Comparison of ENCODE assay signal across 12 mouse cellular contexts in genomic region chr12:112129300-112129856, GRCm38 (mm10). TPM values are rescaled to one million over a fixed set of nuclear protein-coding genes. Genes with fewer than 3 reads are reported as not detected.
DNase-seq lines count a peak whose midpoint lies in the region; ATAC-seq and TF ChIP-seq lines count a peak whose summit lies in the region.
"Had no signal": no experiment of that assay in that cellular context is flagged by ENCODE, and none has a peak within 500 bp of the region (broad histone marks: within the 10 kb centered on the region; RNA-seq: fewer than 3 reads in every experiment).

No protein-coding gene starts in this region.

- H3K4me2 ChIP-seq in forebrain, embryonic 12.5 days: no peak overlapping the region
- peak overlapping the region; percentile 92; the same call in 1 of the 2 replicates for H3K4me2 ChIP-seq in limb, embryonic 12.5 days
- peak overlapping the region; percentile 83; the same call in 1 of the 2 replicates for H3K4me2 ChIP-seq in limb, embryonic 14.5 days (replicated peaks; ENCODE audit: low read depth, low read length, severe bottlenecking)
- no peak overlapping the region for H3K4me2 ChIP-seq in midbrain, embryonic 15.5 days

- peaks cover 42% of the 10 kb centered on the region for H3K4me1 ChIP-seq in forebrain, embryonic 10.5 days
- peaks cover 23% of the 10 kb centered on the region for H3K4me1 ChIP-seq in forebrain, embryonic 12.5 days
- H3K4me1 ChIP-seq in limb, embryonic 12.5 days (replicated peaks): peaks cover 20% of the 10 kb centered on the region
- H3K4me1 ChIP-seq in limb, embryonic 10.5 days: peaks cover 22% of the 10 kb centered on the region
- peaks cover 7% of the 10 kb centered on the region; the same call in 1 of the 2 replicates for H3K4me1 ChIP-seq in brown adipose tissue, adult 24 weeks (ENCODE audit: control insufficient read depth, insufficient read depth, insufficient read length, low read length)
- H3K4me1 ChIP-seq in limb, embryonic 14.5 days (ENCODE audit: control insufficient read depth, insufficient read depth, low read length): no peaks in the 10 kb centered on the region; the same call in 1 of the 2 replicates
- H3K4me1 ChIP-seq in midbrain, embryonic 15.5 days: peaks cover 13% of the 10 kb centered on the region

- TF ChIP-seq POLR2A in limb, embryonic 14.5 days (IDR thresholded peaks at IDR 0.05; ENCODE audit: borderline replicate concordance, extremely low read depth, insufficient read depth, insufficient read length): no peak

- 61% methylated on average over 6 of the region's 6 CpGs for WGBS in forebrain, embryonic 10.5 days
- 70% methylated on average over 6 of the region's 6 CpGs for WGBS in forebrain, embryonic 12.5 days
- WGBS in limb, embryonic 12.5 days: 57% methylated on average over 6 of the region's 6 CpGs
- 62% methylated on average over 6 of the region's 6 CpGs for WGBS in limb, embryonic 10.5 days
- WGBS in limb, embryonic 14.5 days: 61% methylated on average over 6 of the region's 6 CpGs
- 68% methylated on average over 6 of the region's 6 CpGs for WGBS in midbrain, embryonic 15.5 days

- H3K9me3 ChIP-seq in forebrain, embryonic 10.5 days: no peaks in the 10 kb centered on the region
- no peaks in the 10 kb centered on the region for H3K9me3 ChIP-seq in forebrain, embryonic 12.5 days
- H3K9me3 ChIP-seq in limb, embryonic 12.5 days: no peaks in the 10 kb centered on the region
- H3K9me3 ChIP-seq in limb, embryonic 10.5 days (replicated peaks): no peaks in the 10 kb centered on the region
- no peaks in the 10 kb centered on the region for H3K9me3 ChIP-seq in limb, embryonic 14.5 days (ENCODE audit: control insufficient read depth, low read length)
- H3K9me3 ChIP-seq in midbrain, embryonic 15.5 days: no peaks in the 10 kb centered on the region

- DNase-seq in forebrain, embryonic 10.5 days (ENCODE audit: extremely low spot score, low spot score): no peak
- no peak for DNase-seq in limb, embryonic 10.5 days (ENCODE audit: low spot score)
- no peak for DNase-seq in limb, embryonic 14.5 days (ENCODE audit: low spot score)
- DNase-seq: cerebellum, adult 9-11 months had no signal

- no peaks in the 10 kb centered on the region for H3K36me3 ChIP-seq in forebrain, embryonic 10.5 days (replicated peaks)
- H3K36me3 ChIP-seq in forebrain, embryonic 12.5 days (replicated peaks): no peaks in the 10 kb centered on the region
- H3K36me3 ChIP-seq in limb, embryonic 12.5 days: no peaks in the 10 kb centered on the region
- H3K36me3 ChIP-seq in limb, embryonic 10.5 days: no peaks in the 10 kb centered on the region
- H3K36me3 ChIP-seq in limb, embryonic 14.5 days (ENCODE audit: control insufficient read depth, insufficient read depth, low read length): no peaks in the 10 kb centered on the region
- no peaks in the 10 kb centered on the region for H3K36me3 ChIP-seq in midbrain, embryonic 15.5 days (replicated peaks)

- 0 out of 2 replicates have a peak overlapping the region, but pooled peaks have one; percentile 74 for H3K4me3 ChIP-seq in forebrain, embryonic 10.5 days
- H3K4me3 ChIP-seq in forebrain, embryonic 12.5 days (replicated peaks): no peak overlapping the region
- no peak overlapping the region for H3K4me3 ChIP-seq in limb, embryonic 12.5 days (replicated peaks)
- no peak overlapping the region for H3K4me3 ChIP-seq in limb, embryonic 10.5 days
- H3K4me3 ChIP-seq in brown adipose tissue, adult 24 weeks (ENCODE audit: insufficient read depth, low read depth, low read length): peak overlapping the region; percentile 71
- no peak overlapping the region for H3K4me3 ChIP-seq in limb, embryonic 14.5 days (replicated peaks; ENCODE audit: low read length)
- no peak overlapping the region for H3K4me3 ChIP-seq in midbrain, embryonic 15.5 days

- ATAC-seq in forebrain, embryonic 12.5 days (ENCODE audit: low FRiP score): no peak
- no peak for ATAC-seq in limb, embryonic 12.5 days (ENCODE audit: insufficient number of reproducible peaks, insufficient read depth, low FRiP score, low TSS enrichment, low read depth)
- ATAC-seq in limb, embryonic 14.5 days (ENCODE audit: low FRiP score, low read depth): no peak
- no peak for ATAC-seq in erythroblast, adult 5-6 weeks (replicated peaks; ENCODE audit: low FRiP score, poor library complexity, severe bottlenecking)
- ATAC-seq in midbrain, embryonic 15.5 days (replicated peaks): no peak

- H3K9ac ChIP-seq in forebrain, embryonic 12.5 days: no peak overlapping the region
- no peak overlapping the region for H3K9ac ChIP-seq in limb, embryonic 12.5 days (replicated peaks)
- no peak overlapping the region for H3K9ac ChIP-seq in limb, embryonic 14.5 days (ENCODE audit: low read depth, low read length, severe bottlenecking)
- no peak overlapping the region for H3K9ac ChIP-seq in midbrain, embryonic 15.5 days

- no peak overlapping the region for H3K27ac ChIP-seq in forebrain, embryonic 10.5 days
- no peak overlapping the region for H3K27ac ChIP-seq in forebrain, embryonic 12.5 days
- H3K27ac ChIP-seq in limb, embryonic 12.5 days: no peak overlapping the region
- H3K27ac ChIP-seq in limb, embryonic 10.5 days: no peak overlapping the region
- H3K27ac ChIP-seq in brown adipose tissue, adult 24 weeks (replicated peaks; ENCODE audit: low read depth, low read length): no peak overlapping the region
- H3K27ac ChIP-seq in limb, embryonic 14.5 days (replicated peaks; ENCODE audit: low read depth, low read length): no peak overlapping the region
- no peak overlapping the region for H3K27ac ChIP-seq in midbrain, embryonic 15.5 days
- H3K27ac ChIP-seq: left cerebral cortex, adult 2 months had no signal

- peaks cover 83% of the 10 kb centered on the region for H3K27me3 ChIP-seq in forebrain, embryonic 10.5 days (ENCODE audit: poor library complexity, severe bottlenecking)
- H3K27me3 ChIP-seq in forebrain, embryonic 12.5 days: peaks cover 66% of the 10 kb centered on the region
- peaks cover 62% of the 10 kb centered on the region for H3K27me3 ChIP-seq in limb, embryonic 12.5 days
- peaks cover 70% of the 10 kb centered on the region for H3K27me3 ChIP-seq in limb, embryonic 10.5 days (ENCODE audit: low read depth, poor library complexity, severe bottlenecking)
- peaks cover 22% of the 10 kb centered on the region for H3K27me3 ChIP-seq in limb, embryonic 14.5 days (ENCODE audit: control insufficient read depth, insufficient read depth, low read length)
- peaks cover 36% of the 10 kb centered on the region for H3K27me3 ChIP-seq in midbrain, embryonic 15.5 days (replicated peaks)

RNA-seq across cellular contexts. Expression of gene Kif26a, which starts 16.6 kb away (rescaled TPM):
- 3.8 and 4.4 TPM in 2 replicates for polyA plus RNA-seq in forebrain, embryonic 10.5 days (2016; fragmentation: Nextera tagmentation; extraction: Ambion mirVana)
- polyA plus RNA-seq in forebrain, embryonic 12.5 days (2016; fragmentation: Nextera tagmentation; extraction: Ambion mirVana): 11.8 and 14.0 TPM in 2 replicates
- polyA plus RNA-seq in limb, embryonic 12.5 days (2016; fragmentation: Nextera tagmentation; extraction: Ambion mirVana): 6.6 and 6.7 TPM in 2 replicates
- polyA plus RNA-seq in limb, embryonic 10.5 days (2016; fragmentation: Nextera tagmentation; extraction: Ambion mirVana): 2.8 and 3.9 TPM in 2 replicates
- 1.9 and 3.2 TPM in 2 replicates for polyA plus RNA-seq in brown adipose tissue, adult 24 weeks (2012; ENCODE audit: insufficient read depth, insufficient read length, missing spikeins)
- polyA plus RNA-seq in limb, embryonic 14.5 days (2012; rRNA removed): 21.6 and 29.1 TPM in 2 replicates
- 6.2 and 7.0 TPM in 2 replicates for polyA plus RNA-seq in limb, embryonic 14.5 days (2014; fragmentation: Nextera tagmentation; extraction: Ambion mirVana)
- not detected in 2 replicates for total RNA-seq in erythroblast, adult 5-6 weeks (2015; ENCODE audit: low replicate concordance)
- total RNA-seq in erythroblast, adult 5-6 weeks (2017; ENCODE audit: low replicate concordance): not detected in 2 replicates
- polyA plus RNA-seq in midbrain, embryonic 15.5 days (2015; fragmentation: Nextera tagmentation; extraction: Ambion mirVana): 7.2 and 8.6 TPM in 2 replicates
- total RNA-seq: hematopoietic stem cell, adult 5-6 weeks had no signal
- polyA plus RNA-seq: activated CD4-positive, CD25-positive, alpha-beta regulatory T cell, adult 4 months had no signal

RNA-seq across cellular contexts. Expression of gene Aspg, which starts 22.9 kb away (rescaled TPM):
- polyA plus RNA-seq in forebrain, embryonic 10.5 days (2016; fragmentation: Nextera tagmentation; extraction: Ambion mirVana): 1.3 and 2.0 TPM in 2 replicates
- polyA plus RNA-seq in forebrain, embryonic 12.5 days (2016; fragmentation: Nextera tagmentation; extraction: Ambion mirVana): 0.23 and 0.59 TPM in 2 replicates
- 3.1 and 3.4 TPM in 2 replicates for polyA plus RNA-seq in limb, embryonic 12.5 days (2016; fragmentation: Nextera tagmentation; extraction: Ambion mirVana)
- polyA plus RNA-seq in limb, embryonic 10.5 days (2016; fragmentation: Nextera tagmentation; extraction: Ambion mirVana): 1.2 and 2.2 TPM in 2 replicates
- polyA plus RNA-seq in brown adipose tissue, adult 24 weeks (2012; ENCODE audit: insufficient read depth, insufficient read length, missing spikeins): 60.4 and 84.2 TPM in 2 replicates
- polyA plus RNA-seq in limb, embryonic 14.5 days (2012; rRNA removed): 4.7 and 6.1 TPM in 2 replicates
- 2.1 and 2.5 TPM in 2 replicates for polyA plus RNA-seq in limb, embryonic 14.5 days (2014; fragmentation: Nextera tagmentation; extraction: Ambion mirVana)
- total RNA-seq in erythroblast, adult 5-6 weeks (2015; ENCODE audit: low replicate concordance): not detected in 2 replicates
- total RNA-seq in erythroblast, adult 5-6 weeks (2017; ENCODE audit: low replicate concordance): not detected in 2 replicates
- 1.1 and 1.3 TPM in 2 replicates for polyA plus RNA-seq in midbrain, embryonic 15.5 days (2015; fragmentation: Nextera tagmentation; extraction: Ambion mirVana)
- total RNA-seq: hematopoietic stem cell, adult 5-6 weeks had no signal
- polyA plus RNA-seq: activated CD4-positive, CD25-positive, alpha-beta regulatory T cell, adult 4 months had no signal

Comparison
In these comparisons a context has a peak if more than half of its experiments do, and no peak if none do; other contexts are left out.
1. H3K4me3 ChIP-seq: peak in forebrain, embryonic 10.5 days (single experiment) and brown adipose tissue, adult 24 weeks (single experiment); none in forebrain, embryonic 12.5 days (single experiment), limb, embryonic 12.5 days (single experiment), limb, embryonic 10.5 days (single experiment), limb, embryonic 14.5 days (single experiment) and midbrain, embryonic 15.5 days (single experiment).
2. H3K4me2 ChIP-seq: peak in limb, embryonic 12.5 days (single experiment) and limb, embryonic 14.5 days (single experiment); none in forebrain, embryonic 12.5 days (single experiment) and midbrain, embryonic 15.5 days (single experiment).